Mouse (Mus musculus) liver, adult 2 months (tissue): ENCODE measurements at regions not wholly inside any gene's neighbourhood (a gene's known extent, or its start where the extent isn't known, plus 50 kb on each side); places are given as distances from the start of the nearest gene placed in this dataset.

ENCODE experiments used
- DNase-seq: peaks from one replicate; pipeline ENCODE4 v3.0.0-alpha.2; 2011; ENCODE audit warnings: low read depth, low spot score; ENCODE audit errors: extremely low read depth
- H3K27ac ChIP-seq: fragments of 200-500 bp; replicated peaks from 2 replicates; pipeline ENCODE4 v1.5.1; 2012; ENCODE audit warnings: low read depth, mild to moderate bottlenecking, control low read depth, inconsistent platforms, low read length; ENCODE audit not compliant: insufficient read depth
- H3K27me3 ChIP-seq: fragments of 200-500 bp; 2 replicates; pipeline ENCODE4 v1.6.1; 2012; ENCODE audit warnings: mild to moderate bottlenecking, moderate library complexity, low read length, inconsistent platforms; ENCODE audit not compliant: control insufficient read depth, insufficient read depth
- H3K36me3 ChIP-seq: fragments of 200-500 bp; 2 replicates; pipeline ENCODE4 v1.6.1; 2012; ENCODE audit warnings: low read length, inconsistent platforms; ENCODE audit not compliant: control insufficient read depth, insufficient read depth
- H3K4me1 ChIP-seq: fragments of 200-500 bp; 2 replicates; pipeline ENCODE4 v1.6.1; 2011; ENCODE audit warnings: low read length; ENCODE audit not compliant: control insufficient read depth, insufficient read depth
- H3K4me3 ChIP-seq: fragments of 200-500 bp; 2 replicates; pipeline ENCODE4 v1.5.1; 2011; ENCODE audit warnings: low read depth, mild to moderate bottlenecking, control low read depth, low read length, moderate library complexity; ENCODE audit not compliant: insufficient read depth
- H3K79me2 ChIP-seq: fragments of 200-500 bp; 2 replicates; pipeline ENCODE4 v1.6.1; 2012; ENCODE audit warnings: inconsistent platforms, mild to moderate bottlenecking, low read length, moderate library complexity; ENCODE audit not compliant: control insufficient read depth, insufficient read depth
- H3K9ac ChIP-seq: fragments of 200-500 bp; 2 replicates; pipeline ENCODE4 v1.6.1; 2012; ENCODE audit warnings: low read depth, mild to moderate bottlenecking, control low read depth, inconsistent platforms, low read length
- CTCF ChIP-seq: fragments of 200-500 bp; IDR thresholded peaks from 2 replicates; pipeline ENCODE4 v1.5.1; 2011; ENCODE audit warnings: low read depth, low read length, control low read depth
- POLR2A ChIP-seq: fragments of 200-500 bp; IDR thresholded peaks from 2 replicates; pipeline ENCODE4 v1.6.1; 2011; ENCODE audit warnings: low read length, control low read depth; ENCODE audit not compliant: insufficient read depth; ENCODE audit errors: extremely low read depth
- WGBS: fragments of 180-500 bp; shearing (Covaris S2); methylation state at CpG from one replicate; pipeline ENCODE4 v1.1.7; 2018; 5-methylcytosine and 5-hydroxymethylcytosine counted together

DNA sequence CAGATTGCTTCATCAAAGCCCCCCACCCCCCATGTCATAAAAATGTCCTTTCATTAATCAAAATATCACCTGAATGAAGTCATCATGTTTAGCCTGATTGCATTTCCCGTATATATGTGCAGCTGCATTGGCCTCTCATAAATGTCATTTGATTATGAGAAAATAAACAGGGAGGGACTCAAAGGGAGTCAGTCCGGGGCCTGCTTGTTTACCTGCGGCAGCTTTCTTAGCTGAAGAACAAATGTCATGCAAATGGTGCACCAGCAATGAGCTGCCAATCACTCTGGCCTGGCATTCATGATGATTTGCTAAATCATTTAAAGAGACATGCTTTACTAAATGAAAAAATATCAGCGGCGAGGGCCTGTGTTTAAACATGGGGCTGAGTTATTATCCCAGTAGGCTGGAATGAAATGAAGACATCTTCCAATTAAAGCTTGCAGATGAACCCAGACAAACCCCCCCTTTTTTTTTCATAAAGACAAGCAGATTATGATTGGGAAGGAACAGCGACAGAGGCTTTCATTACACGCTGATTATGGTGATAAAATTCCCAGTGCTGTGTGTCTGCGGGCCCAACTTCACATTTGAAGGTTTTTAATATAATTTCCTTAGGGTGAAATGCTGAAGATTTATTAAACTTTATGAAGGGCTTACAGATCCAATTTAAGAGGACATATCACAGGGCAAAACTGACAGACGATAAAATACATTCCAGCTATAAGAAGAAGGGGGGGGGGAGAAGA, 342.5 kb upstream of the Tle4 start:
- DNase-seq = no peak
- Histone ChIP-seq H3K4me3 (no peak overlapping the region), H3K27ac (no peak overlapping the region), H3K27me3 (no peaks in the 10 kb centered on the region), H3K4me1 (no peaks in the 10 kb centered on the region), H3K36me3 (no peaks in the 10 kb centered on the region), H3K79me2 (no peaks in the 10 kb centered on the region), H3K9ac (no peak overlapping the region)
- TF ChIP-seq POLR2A (no peak), CTCF (no peak)
- 80% methylated on average over 9 of the region's 9 CpGs for WGBS

DNA sequence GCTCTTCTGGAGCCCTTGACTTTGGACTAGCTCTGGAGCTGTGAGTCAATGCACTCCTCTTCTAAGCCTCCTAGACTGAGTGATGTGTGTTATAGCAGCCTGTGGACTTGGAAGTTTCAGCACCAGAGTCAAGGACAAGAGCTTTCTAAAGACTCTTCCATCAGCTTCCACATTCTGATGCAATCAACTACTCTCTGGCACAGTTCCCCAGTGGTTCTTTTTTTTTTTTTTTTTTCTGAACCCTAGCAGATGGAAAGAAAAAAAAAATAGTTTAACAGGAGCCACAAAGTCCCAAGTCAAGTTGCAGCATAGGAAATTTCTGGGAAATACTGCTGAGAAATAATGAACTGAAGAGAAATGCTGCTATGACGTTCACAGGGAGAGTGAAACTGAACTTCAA, 324.4 kb upstream of the Tle4 start:
- no peak overlapping the region for H3K27ac ChIP-seq
- no peak overlapping the region for H3K4me3 ChIP-seq
- WGBS = 70% methylated on average over 1 of the region's 1 CpGs
- no peak overlapping the region for H3K9ac ChIP-seq
- no peaks in the 10 kb centered on the region for H3K79me2 ChIP-seq
- no peaks in the 10 kb centered on the region for H3K4me1 ChIP-seq
- no peak for TF ChIP-seq POLR2A
- TF ChIP-seq CTCF = no peak
- DNase-seq = peak; percentile 2
- no peaks in the 10 kb centered on the region for H3K27me3 ChIP-seq
- H3K36me3 ChIP-seq = no peaks in the 10 kb centered on the region

DNA sequence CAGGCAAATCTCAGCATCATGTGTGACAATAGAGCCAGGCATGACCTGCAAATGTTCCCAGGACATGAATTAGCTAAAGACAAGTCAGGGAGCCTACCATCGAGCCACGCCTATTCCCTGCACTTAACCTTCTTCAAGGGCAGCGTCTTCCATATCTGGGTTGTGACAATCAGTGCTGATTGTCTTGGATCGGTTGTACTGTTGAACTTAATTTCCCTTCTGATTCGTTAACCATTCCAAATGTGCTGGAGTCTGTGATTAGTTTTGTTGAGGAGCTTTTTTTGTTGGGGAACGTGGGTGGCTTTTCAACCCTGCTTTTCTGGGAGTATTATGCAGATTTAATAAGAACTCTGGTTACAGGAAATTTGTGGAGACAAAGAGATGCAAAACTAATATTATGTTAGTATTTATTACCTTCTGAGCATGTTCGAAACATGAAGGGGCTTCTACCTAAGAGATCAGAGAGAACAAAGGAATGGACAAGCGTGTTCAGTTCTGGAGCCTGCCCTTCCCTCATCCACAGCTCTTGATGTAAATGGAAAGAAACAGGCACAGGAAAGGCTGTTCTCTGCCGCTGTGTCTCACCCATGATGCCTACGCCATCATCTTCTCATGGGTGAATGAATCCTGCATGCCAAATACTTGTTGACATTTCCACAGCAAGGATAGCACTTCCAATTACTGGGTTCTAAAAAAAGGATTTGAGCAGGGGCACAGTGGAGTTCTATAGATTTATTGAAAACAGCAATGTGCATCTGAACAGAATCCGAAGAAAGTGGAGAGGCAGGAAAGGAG, 313.4 kb upstream of the Tle4 start:
- H3K9ac ChIP-seq = no peak overlapping the region

DNA sequence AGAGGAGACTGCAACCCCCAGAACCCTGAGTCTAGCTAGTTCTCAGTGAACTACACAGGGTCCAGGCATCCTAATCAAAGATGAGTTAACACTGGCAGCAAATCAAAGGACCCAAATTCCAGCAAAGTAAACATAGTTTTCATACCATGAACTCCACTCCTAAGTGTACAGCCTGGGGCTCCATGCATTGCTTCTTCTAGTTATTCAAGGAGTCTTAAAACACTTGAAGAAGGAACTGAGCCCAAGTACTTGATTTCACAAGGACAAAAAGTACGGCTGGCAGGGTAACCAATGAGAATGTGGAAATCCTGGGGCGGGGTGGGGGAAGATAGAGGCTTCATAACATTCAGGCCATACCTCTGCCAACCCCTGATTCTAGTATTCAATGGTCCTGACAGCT, 297.0 kb upstream of the Tle4 start:
- no peak overlapping the region for H3K4me3 ChIP-seq
- H3K27me3 ChIP-seq = no peaks in the 10 kb centered on the region; the same call in 1 of the 2 replicates
- H3K9ac ChIP-seq = no peak overlapping the region
- no peak overlapping the region for H3K27ac ChIP-seq
- 90% methylated on average over 2 of the region's 2 CpGs for WGBS
- H3K4me1 ChIP-seq = no peaks in the 10 kb centered on the region
- DNase-seq = no peak
- TF ChIP-seq POLR2A (no peak), CTCF (no peak)
- H3K79me2 ChIP-seq = no peaks in the 10 kb centered on the region
- H3K36me3 ChIP-seq = no peaks in the 10 kb centered on the region

More for the DNA sequence above, 313.4 kb upstream of the Tle4 start:
- DNase-seq = no peak
- no peak for TF ChIP-seq POLR2A
- TF ChIP-seq CTCF = no peak
- 86% methylated on average over 11 of the region's 11 CpGs for WGBS
- H3K4me3 ChIP-seq = no peak overlapping the region
- no peaks in the 10 kb centered on the region for H3K4me1 ChIP-seq
- H3K36me3 ChIP-seq = no peaks in the 10 kb centered on the region
- H3K27ac ChIP-seq = no peak overlapping the region
- no peaks in the 10 kb centered on the region for H3K79me2 ChIP-seq
- no peaks in the 10 kb centered on the region for H3K27me3 ChIP-seq

DNA sequence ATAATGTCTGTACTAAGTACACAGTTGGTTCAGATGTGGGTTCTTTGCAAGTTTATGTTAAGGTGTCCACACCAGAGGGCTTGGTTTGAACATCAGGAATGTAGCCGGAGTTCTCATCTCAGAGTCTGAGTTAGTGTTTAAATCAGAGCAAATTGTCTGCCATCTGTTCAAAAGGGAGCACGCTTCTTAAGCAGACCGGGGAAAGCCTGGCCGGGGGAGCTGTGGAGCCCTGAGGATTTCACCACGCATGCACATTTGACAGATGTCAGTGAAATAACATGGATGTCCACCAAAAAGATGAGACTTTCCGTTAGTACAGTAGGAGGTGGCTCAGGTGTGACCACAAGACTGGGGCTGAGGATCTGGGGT, 294.5 kb upstream of the Tle4 start:
- Histone ChIP-seq H3K9ac (no peak overlapping the region), H3K27ac (no peak overlapping the region), H3K27me3 (peaks cover 5% of the 10 kb centered on the region; the same call in 1 of the 2 replicates), H3K36me3 (no peaks in the 10 kb centered on the region), H3K79me2 (no peaks in the 10 kb centered on the region), H3K4me1 (no peaks in the 10 kb centered on the region), H3K4me3 (no peak overlapping the region)
- WGBS = 92% methylated on average over 6 of the region's 6 CpGs
- no peak for DNase-seq
- TF ChIP-seq POLR2A (no peak), CTCF (no peak)
